ENCODE assay signal across 8 mouse cellular contexts in the genomic region with DNA sequence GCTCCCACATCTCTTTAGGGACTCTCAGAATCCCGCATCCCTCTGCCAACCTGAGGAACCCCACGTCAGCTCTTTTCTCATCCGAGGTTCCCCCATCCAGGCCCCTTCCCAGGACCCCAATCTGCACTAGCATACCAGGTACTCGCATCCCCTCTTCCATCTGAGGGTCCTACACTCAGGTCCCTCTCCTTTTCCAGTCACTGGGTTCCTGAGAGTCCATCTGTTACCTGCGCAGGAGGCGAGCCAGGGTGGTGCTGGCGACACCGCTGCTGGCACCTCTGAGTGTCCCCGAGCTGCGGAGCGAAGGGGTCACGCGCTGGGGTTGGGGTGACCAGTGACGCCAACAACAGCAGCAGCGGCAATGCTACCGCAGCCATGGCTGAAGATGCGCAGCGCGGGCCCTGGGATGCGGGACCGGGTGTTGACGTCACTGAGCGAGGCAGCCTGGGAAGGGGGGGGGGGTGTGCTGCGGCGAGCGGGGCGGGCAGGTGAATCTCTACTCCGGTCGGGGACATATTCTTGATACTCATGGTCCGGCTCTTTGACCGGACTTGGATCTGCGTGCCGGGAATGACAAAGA. TPM values are rescaled to one million over a fixed set of nuclear protein-coding genes. Genes with fewer than 3 reads are reported as not detected.
DNase-seq lines count a peak whose midpoint lies in the region; ATAC-seq and TF ChIP-seq lines count a peak whose summit lies in the region.

Gene Tmem59l (minus strand): TSS at position 418 of the 580 bp plus-strand sequence.

- H3K4me3 ChIP-seq in kidney, embryonic 15.5 days (replicated peaks), result peak within 1 kb of the TSS; percentile 39
- peak within 1 kb of the TSS; percentile 61 for H3K4me3 ChIP-seq in forebrain, postnatal 0 days (ENCODE audit: low read depth, low read length)
- H3K4me3 ChIP-seq in limb, embryonic 10.5 days, result peak within 1 kb of the TSS; percentile 76

- no peak for DNase-seq in kidney, adult 18-20 months
- peak; percentile 77 to 83 for DNase-seq in cerebellum, adult 18-20 months
- peak; percentile 78 for DNase-seq in forebrain, postnatal 0 days
- DNase-seq in limb, embryonic 10.5 days (ENCODE audit: low spot score), result peak; percentile 58
- peak; percentile 63 to 70 for DNase-seq in right cerebral cortex, adult 2 months (ENCODE audit: low spot score in 2 of 2)
- no peak for DNase-seq in thymus, postnatal 10 days (ENCODE audit: low spot score in 2 of 2)
- DNase-seq in thymus, postnatal 36 days, result no peak

- H3K27me3 ChIP-seq in kidney, embryonic 15.5 days, result peaks cover 94% of the 10 kb centered on the region
- peaks cover 43% of the 10 kb centered on the region for H3K27me3 ChIP-seq in forebrain, postnatal 0 days (ENCODE audit: insufficient read depth, low read length)
- peaks cover 91% of the 10 kb centered on the region for H3K27me3 ChIP-seq in limb, embryonic 10.5 days (ENCODE audit: low read depth, poor library complexity, severe bottlenecking)

- no peak within 1 kb of the TSS; the same call in 1 of the 2 replicates for H3K9ac ChIP-seq in kidney, embryonic 15.5 days
- H3K9ac ChIP-seq in forebrain, postnatal 0 days, result peak within 1 kb of the TSS; percentile 85

- no peak for TF ChIP-seq CTCF in forebrain, postnatal 0 days (IDR thresholded peaks at IDR 0.05; ENCODE audit: low read depth)

- 5% methylated on average over 33 of the region's 33 CpGs for WGBS in kidney, embryonic 15.5 days
- 5% methylated on average over 33 of the region's 33 CpGs for WGBS in forebrain, postnatal 0 days
- WGBS in limb, embryonic 10.5 days, result 6% methylated on average over 33 of the region's 33 CpGs

- no peaks in the 10 kb centered on the region for H3K9me3 ChIP-seq in kidney, embryonic 15.5 days (replicated peaks)
- H3K9me3 ChIP-seq in forebrain, postnatal 0 days (ENCODE audit: low read length), result no peaks in the 10 kb centered on the region
- H3K9me3 ChIP-seq in limb, embryonic 10.5 days (replicated peaks), result no peaks in the 10 kb centered on the region

- 0 out of 2 replicates have a peak within 1 kb of the TSS, but pooled peaks have one; percentile 37 for H3K27ac ChIP-seq in kidney, embryonic 15.5 days
- no peak within 1 kb of the TSS for H3K27ac ChIP-seq in forebrain, postnatal 0 days (ENCODE audit: low read depth, low read length)
- H3K27ac ChIP-seq in limb, embryonic 10.5 days, result peak within 1 kb of the TSS; percentile 94

- ATAC-seq in kidney, embryonic 15.5 days (replicated peaks; ENCODE audit: low FRiP score), result no peak
- ATAC-seq in forebrain, postnatal 0 days, result peak; percentile 89

- peaks cover 51% of the 10 kb centered on the region for H3K4me1 ChIP-seq in kidney, embryonic 15.5 days
- no peaks in the 10 kb centered on the region for H3K4me1 ChIP-seq in forebrain, postnatal 0 days (ENCODE audit: insufficient read depth)
- peaks cover 75% of the 10 kb centered on the region for H3K4me1 ChIP-seq in limb, embryonic 10.5 days

- H3K36me3 ChIP-seq in kidney, embryonic 15.5 days, result no peaks in the 10 kb centered on the region
- peaks cover 15% of the 10 kb centered on the region; the same call in 1 of the 2 replicates for H3K36me3 ChIP-seq in forebrain, postnatal 0 days (ENCODE audit: insufficient read depth)
- H3K36me3 ChIP-seq in limb, embryonic 10.5 days, result no peaks in the 10 kb centered on the region

- H3K4me2 ChIP-seq in kidney, embryonic 15.5 days, result peak within 1 kb of the TSS; percentile 65
- H3K4me2 ChIP-seq in forebrain, postnatal 0 days (ENCODE audit: low read depth), result peak within 1 kb of the TSS; percentile 80

RNA-seq across cellular contexts. Expression of gene Tmem59l, which starts in this region (rescaled TPM):
- 5.9 and 6.0 TPM in 2 replicates for polyA plus RNA-seq in kidney, embryonic 15.5 days (2015; fragmentation: Nextera tagmentation; extraction: Ambion mirVana)
- 96.0 and 115 TPM in 2 replicates for total RNA-seq in forebrain, postnatal 0 days (2014; rRNA removed)
- 147 and 150 TPM in 2 replicates for polyA plus RNA-seq in forebrain, postnatal 0 days (2015; fragmentation: Nextera tagmentation; extraction: Ambion mirVana)
- polyA plus RNA-seq in limb, embryonic 10.5 days (2016; fragmentation: Nextera tagmentation; extraction: Ambion mirVana), result 22.4 and 23.7 TPM in 2 replicates

Comparison
In these comparisons a context has a peak if more than half of its experiments do, and no peak if none do; other contexts are left out.
1. DNase-seq: peak in cerebellum, adult 18-20 months (2 of 2), forebrain, postnatal 0 days (single experiment), limb, embryonic 10.5 days (single experiment) and right cerebral cortex, adult 2 months (2 of 2); none in kidney, adult 18-20 months (single experiment), thymus, postnatal 10 days (0 of 2) and thymus, postnatal 36 days (0 of 2).
2. Peak in every context shown above with its lines, with median percentiles within 50 percentile points of each other: H3K4me3 ChIP-seq.